Mouse (Mus musculus) adrenal gland, postnatal 36 days (tissue): ENCODE measurements around the gene Slc22a12. TPM values are rescaled to one million over a fixed set of nuclear protein-coding genes. Genes with fewer than 3 reads are reported as not detected.

Experiments used
- DNase-seq, 2 experiments: peaks; one replicate each; pipeline ENCODE4 v3.0.0; 2021; ENCODE audit warnings: mixed read lengths in 1 of 2
- microRNA-seq: library from miRNA; unstranded; fragments of <30 nt; microRNA quantifications from one replicate; pipeline ENCODE4 v1.2.0, GENCODE M21; 2021
- total RNA-seq, 2 experiments: library from RNA; stranded (reverse); gene quantifications; 2 replicates each; pipeline ENCODE4 v1.2.3; 2021

Gene Slc22a12
- total RNA-seq, 2 experiments from 2014 or later = 0.20 TPM; not detected in 1

DNA sequence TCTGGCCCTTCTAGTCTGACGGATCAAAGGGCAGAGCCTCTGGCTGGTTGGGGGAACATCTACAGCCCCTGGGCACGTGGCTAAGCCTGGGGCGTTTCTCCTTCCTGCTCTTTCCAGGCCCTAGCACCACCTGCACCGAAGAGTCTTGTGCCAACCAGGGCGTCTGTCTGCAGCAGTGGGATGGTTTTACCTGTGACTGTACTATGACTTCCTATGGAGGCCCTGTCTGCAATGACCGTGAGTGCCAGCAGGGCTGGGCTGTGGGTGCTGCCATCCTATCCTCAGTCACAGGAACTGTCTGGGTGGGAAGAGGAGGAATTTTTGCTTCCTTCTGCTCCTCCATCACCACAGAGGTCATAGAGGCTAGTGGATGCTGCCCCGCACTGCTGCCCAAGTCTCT is 49.6 kb downstream of the Slc22a12 start:
- no peak for DNase-seq

DNA sequence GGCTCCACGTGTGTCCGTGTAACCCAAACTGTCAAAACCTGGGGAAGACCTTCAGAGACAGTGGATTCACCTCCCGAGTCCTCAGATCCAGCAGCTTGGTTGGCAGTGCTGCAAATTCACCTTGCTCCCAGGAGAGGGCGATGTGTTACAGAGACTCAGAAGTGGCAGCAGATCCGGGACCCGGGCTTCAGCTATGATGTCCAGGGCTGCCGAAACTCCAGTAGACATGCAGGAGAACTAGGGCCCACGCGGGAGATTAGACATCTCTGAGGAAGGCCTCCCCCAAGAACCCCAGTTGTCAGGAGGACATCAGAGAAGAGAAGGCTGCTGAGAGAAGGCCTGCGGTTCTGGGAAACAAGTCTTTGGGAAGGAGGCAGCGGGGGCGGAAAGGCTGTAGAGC is 50.7 kb downstream of the Slc22a12 start:
- DNase-seq = peak; percentile 70 to 81

DNA sequence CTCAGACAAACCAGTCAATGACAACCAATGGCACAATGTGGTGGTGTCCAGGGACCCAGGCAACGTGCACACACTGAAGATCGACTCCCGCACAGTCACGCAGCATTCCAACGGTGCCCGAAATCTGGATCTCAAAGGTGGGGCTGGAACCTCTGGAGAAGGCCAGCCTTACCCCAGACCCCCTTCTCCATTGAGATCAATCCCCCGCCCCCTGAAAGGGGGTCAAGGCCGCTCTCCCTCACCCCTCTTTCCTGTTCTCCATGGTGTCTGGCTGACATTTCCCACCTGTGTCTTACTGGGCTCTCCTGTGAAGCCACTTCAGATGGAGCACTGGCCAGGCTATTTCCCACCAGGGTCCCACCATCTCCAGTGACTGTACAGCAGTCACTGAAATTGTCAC is 51.3 kb downstream of the Slc22a12 start:
- no peak for DNase-seq

DNA sequence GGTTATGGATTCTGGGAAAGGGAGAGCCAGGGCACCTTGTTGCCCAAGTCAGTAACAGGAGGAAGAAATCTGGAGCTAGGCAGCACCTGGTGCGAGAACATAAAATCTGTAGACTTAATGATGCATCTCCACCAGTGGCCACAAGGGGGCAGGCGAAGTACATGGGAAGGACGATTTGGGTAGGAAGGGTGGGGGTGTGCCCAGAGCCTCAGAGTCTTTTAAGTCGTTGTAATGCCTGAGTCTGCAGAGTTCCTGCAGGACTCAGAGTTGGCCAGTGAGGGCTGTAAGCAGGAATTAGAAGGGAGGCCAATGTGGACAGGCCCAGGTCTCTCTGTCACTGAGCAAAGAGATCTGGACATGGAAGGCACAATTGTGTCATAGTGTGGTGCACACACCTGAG is 53.8 kb downstream of the Slc22a12 start:
- DNase-seq = peak; percentile 85 to 89

Small RNA genes within 50 kb of the gene (microRNA-seq; reads per million reads assigned to microRNA genes)
- not detected for gene Gm26460

Other genes with a start within 250 kb of the Slc22a12 start
- gene Cdc42bpg, start 236.6 kb downstream of the Slc22a12 start, total RNA-seq = 10 to 100 TPM; 22.6 to 23.5 TPM
- gene Men1, start 208.1 kb downstream of the Slc22a12 start, total RNA-seq = 10 to 100 TPM; 48.7 to 56.3 TPM
- 10 to 100 TPM; 29.9 to 32.2 TPM for gene Map4k2, start 201.9 kb downstream of the Slc22a12 start, total RNA-seq
- 100 to 1,000 TPM; 169 to 224 TPM for gene Sf1, start 179.3 kb downstream of the Slc22a12 start, total RNA-seq
- 100 to 1,000 TPM in 1 of 2 experiments, 10 to 100 TPM in 1; 75.6 to 124 TPM for gene Pygm, start 158.6 kb downstream of the Slc22a12 start, total RNA-seq
- gene Rasgrp2, start 143.7 kb downstream of the Slc22a12 start, total RNA-seq = 10 to 100 TPM; 28.7 to 34.4 TPM
- gene Nrxn2, start 124.3 kb downstream of the Slc22a12 start, total RNA-seq = 1 to 10 TPM; 9.2 TPM